Mouse (Mus musculus) embryonic fibroblast, embryonic 13.5 days (primary cell): ENCODE results near the gene Fam234b.

Experiments
- CTCF ChIP-seq: IDR thresholded peaks from 2 replicates; pipeline ENCODE4 v1.5.1; 2011; ENCODE audit warnings: mild to moderate bottlenecking, control low read depth, low read length, moderate library complexity, borderline replicate concordance; ENCODE audit not compliant: insufficient read depth
- POLR2A ChIP-seq: IDR thresholded peaks from 2 replicates; pipeline ENCODE4 v1.6.1; 2011; ENCODE audit warnings: low read depth, mild to moderate bottlenecking, control low read depth, low read length, moderate library complexity

GRCm38 (mm10) chr6:135162311-135162710 lies 35.5 kb upstream of the Fam234b start:
- TF ChIP-seq CTCF: no peak
- no peak for TF ChIP-seq POLR2A
